Mouse (Mus musculus): ENCODE data around the gene Rasa1.

The Rasa1 gene

GRCm38 (mm10) chr13:85288843-85289713 is at the start of gene Rasa1:
TSS of gene Rasa1 (minus strand) at chr13:85289130.
- DNase-seq (ENCODE audit: low read depth, low spot score): peak; percentile 93

GRCm38 (mm10) chr13:85311547-85311946 is 22.6 kb upstream of the Rasa1 start:
- DNase-seq (ENCODE audit: low read depth, low spot score): peak; percentile 38

GRCm38 (mm10) chr13:85310968-85311367 is 22.0 kb upstream of the Rasa1 start:
- DNase-seq (ENCODE audit: low read depth, low spot score): peak; percentile 65

GRCm38 (mm10) chr13:85310483-85310882 is 21.6 kb upstream of the Rasa1 start:
- no peak for DNase-seq (ENCODE audit: low read depth, low spot score)

- no peak for DNase-seq (ENCODE audit: low read depth, low spot score)
Observed at GRCm38 (mm10) chr13:85306039-85306438, 17.1 kb upstream of the Rasa1 start.

GRCm38 (mm10) chr13:85290651-85291050 is 1.7 kb upstream of the Rasa1 start:
- DNase-seq (ENCODE audit: low read depth, low spot score): no peak

GRCm38 (mm10) chr13:85288574-85288842 is 422 bp downstream of the Rasa1 start:
- no peak for DNase-seq (ENCODE audit: low read depth, low spot score)

- DNase-seq (ENCODE audit: low read depth, low spot score): peak; percentile 72
Observed at GRCm38 (mm10) chr13:85287876-85288573, 905 bp downstream of the Rasa1 start.

DNA sequence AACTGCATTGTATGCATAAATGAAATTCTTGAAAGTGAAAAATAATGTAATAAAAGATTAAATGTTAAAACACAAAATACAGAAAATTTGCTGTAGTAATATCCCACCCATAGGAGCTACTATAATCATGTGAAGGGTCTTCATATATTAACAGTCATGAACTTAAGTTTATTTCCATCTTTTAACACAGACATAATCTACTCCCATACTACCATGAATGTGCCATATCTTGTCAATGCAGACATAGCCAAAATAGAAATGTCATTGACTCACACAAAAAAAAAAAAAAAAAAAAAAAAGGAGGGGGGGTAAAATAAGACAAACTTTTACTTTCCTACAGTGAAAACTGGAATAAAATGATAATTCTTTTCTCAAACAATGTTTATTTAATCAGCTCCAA is 6.3 kb downstream of the Rasa1 start:
- DNase-seq (ENCODE audit: low read depth, low spot score): no peak

DNA sequence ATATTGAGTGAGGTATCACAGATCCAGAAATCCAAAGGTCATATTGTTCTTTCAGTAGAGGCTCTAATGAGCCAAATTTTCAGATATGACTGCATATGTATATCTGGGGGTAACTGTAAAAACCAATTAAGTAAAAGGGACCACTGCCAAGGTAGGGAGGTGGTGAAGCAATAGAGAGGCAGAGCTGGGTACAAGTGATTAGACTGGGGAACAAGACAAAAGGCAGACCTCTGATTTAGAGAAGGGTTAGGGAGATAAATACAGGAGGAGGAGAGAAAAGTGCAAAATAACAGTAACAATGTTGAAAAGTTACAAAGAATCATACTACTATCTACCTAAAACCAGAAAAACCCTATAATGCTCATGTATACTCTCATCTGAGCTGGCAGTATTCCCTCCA is 10.0 kb downstream of the Rasa1 start:
- no peak for DNase-seq (ENCODE audit: low read depth, low spot score)

DNA sequence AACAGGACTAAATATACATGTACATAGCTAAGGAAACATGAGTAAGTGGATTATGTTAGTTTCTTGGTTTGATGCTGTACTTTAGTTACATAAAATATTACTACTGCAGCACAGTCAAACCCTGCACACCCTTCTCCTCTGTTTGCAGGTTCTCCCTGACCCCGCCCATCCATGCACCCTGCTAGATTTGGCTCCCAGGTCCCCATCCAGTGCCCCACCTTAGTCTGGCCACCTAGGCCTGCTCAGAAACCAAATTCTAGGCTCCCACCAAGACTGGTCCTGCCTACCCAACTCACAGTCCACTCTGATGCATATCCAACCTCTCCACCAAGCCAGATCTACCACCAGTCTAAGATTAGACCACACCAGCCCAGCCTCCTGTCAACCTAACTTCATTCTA is 14.4 kb downstream of the Rasa1 start:
- no peak for DNase-seq (ENCODE audit: low read depth, low spot score)

GRCm38 (mm10) chr13:85273788-85274187 is 15.1 kb downstream of the Rasa1 start:
- DNase-seq (ENCODE audit: low read depth, low spot score): no peak

- no peak for DNase-seq (ENCODE audit: low read depth, low spot score)
Observed at GRCm38 (mm10) chr13:85238760-85239159, 50.2 kb downstream of the Rasa1 start.

GRCm38 (mm10) chr13:85218656-85219055 is 70.3 kb downstream of the Rasa1 start:
- DNase-seq (ENCODE audit: low read depth, low spot score): no peak

DNA sequence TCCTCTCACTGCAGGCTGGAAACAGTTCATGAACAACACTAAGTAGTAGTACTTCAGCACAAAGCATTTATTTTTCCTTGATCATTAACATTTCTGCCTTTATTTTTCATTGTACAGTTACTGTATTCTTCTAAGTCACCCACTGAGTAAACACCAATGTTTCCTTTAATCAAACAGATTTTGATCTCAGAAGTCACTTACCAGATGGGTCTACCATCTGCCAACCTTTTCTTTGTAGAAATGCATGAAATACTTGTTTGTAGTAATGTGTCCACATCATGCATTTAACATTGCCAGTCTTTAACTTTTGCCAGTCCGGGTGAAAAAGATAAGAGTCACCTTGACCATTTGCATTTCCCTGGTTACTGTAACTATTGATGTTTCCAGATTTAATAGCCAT is 78.6 kb downstream of the Rasa1 start:
- DNase-seq (ENCODE audit: low read depth, low spot score): no peak

- no peak for DNase-seq (ENCODE audit: low read depth, low spot score)
Observed at GRCm38 (mm10) chr13:85208656-85209055, 80.3 kb downstream of the Rasa1 start.

GRCm38 (mm10) chr13:85207493-85207892 is 81.4 kb downstream of the Rasa1 start:
- DNase-seq (ENCODE audit: low read depth, low spot score): peak; percentile 59

- DNase-seq (ENCODE audit: low read depth, low spot score): no peak
Observed at GRCm38 (mm10) chr13:85191253-85191652, 97.7 kb downstream of the Rasa1 start.

GRCm38 (mm10) chr13:85189644-85190121 is 99.2 kb downstream of the Rasa1 start:
- peak; percentile 53 for DNase-seq (ENCODE audit: low read depth, low spot score)

GRCm38 (mm10) chr13:85188903-85189643 is 99.9 kb downstream of the Rasa1 start, which contains the start of gene Ccnh:
TSS of gene Ccnh (plus strand) at chr13:85189408.
- DNase-seq (ENCODE audit: low read depth, low spot score): peak; percentile 91

All from 3T3-L1 (cell line).